Mouse (Mus musculus): ENCODE results near the gene Ubac1. TPM values are rescaled to one million over a fixed set of nuclear protein-coding genes. Genes with fewer than 3 reads are reported as not detected.

Ubac1 gene
- polyA plus RNA-seq, 1 experiment from 2014 or later: 110 TPM

GRCm38 (mm10) chr2:26056226-26056625 is 34.7 kb upstream of the Ubac1 start:
- WGBS: 72% methylated on average over 5 of the region's 5 CpGs
- no peaks in the 10 kb centered on the region for H3K27me3 ChIP-seq (replicated peaks; ENCODE audit: control insufficient read depth, insufficient read depth, low read length)
- no peak overlapping the region for H3K4me3 ChIP-seq (ENCODE audit: low read depth, low read length)
- H3K4me2 ChIP-seq (ENCODE audit: low read depth, low read length): no peak overlapping the region
- H3K4me1 ChIP-seq (ENCODE audit: control insufficient read depth, insufficient read depth, low read length): no peaks in the 10 kb centered on the region
- no peak overlapping the region for H3K9ac ChIP-seq (ENCODE audit: low read depth, low read length)
- no peaks in the 10 kb centered on the region for H3K9me3 ChIP-seq (ENCODE audit: control insufficient read depth, low read length)
- ATAC-seq (ENCODE audit: low read depth) (no peak), DNase-seq (ENCODE audit: low spot score) (no peak)
- H3K27ac ChIP-seq (replicated peaks; ENCODE audit: low read depth, low read length): no peak overlapping the region
- H3K36me3 ChIP-seq (ENCODE audit: control insufficient read depth, insufficient read depth, low read length): peaks cover 9% of the 10 kb centered on the region

- Histone ChIP-seq H3K27ac (replicated peaks; ENCODE audit: low read depth, low read length) (no peak overlapping the region), H3K27me3 (replicated peaks; ENCODE audit: control insufficient read depth, insufficient read depth, low read length) (no peaks in the 10 kb centered on the region), H3K4me3 (ENCODE audit: low read depth, low read length) (no peak overlapping the region), H3K9me3 (ENCODE audit: control insufficient read depth, low read length) (no peaks in the 10 kb centered on the region), H3K4me1 (ENCODE audit: control insufficient read depth, insufficient read depth, low read length) (no peaks in the 10 kb centered on the region), H3K4me2 (ENCODE audit: low read depth, low read length) (no peak overlapping the region), H3K9ac (ENCODE audit: low read depth, low read length) (no peak overlapping the region), H3K36me3 (ENCODE audit: control insufficient read depth, insufficient read depth, low read length) (peaks cover 9% of the 10 kb centered on the region)
- DNase-seq (ENCODE audit: low spot score) (no peak), ATAC-seq (ENCODE audit: low read depth) (no peak)
- 52% methylated on average over 2 of the region's 2 CpGs for WGBS
Observed at GRCm38 (mm10) chr2:26055747-26056102, 34.2 kb upstream of the Ubac1 start.

- no peak overlapping the region for H3K4me3 ChIP-seq (ENCODE audit: low read depth, low read length)
- ATAC-seq (ENCODE audit: low read depth): peak; percentile 79
Observed at GRCm38 (mm10) chr2:26055046-26055746, 33.6 kb upstream of the Ubac1 start.

GRCm38 (mm10) chr2:26052806-26053205 is 31.3 kb upstream of the Ubac1 start:
- Histone ChIP-seq H3K27me3 (replicated peaks; ENCODE audit: control insufficient read depth, insufficient read depth, low read length) (no peaks in the 10 kb centered on the region), H3K9me3 (ENCODE audit: control insufficient read depth, low read length) (no peaks in the 10 kb centered on the region), H3K4me2 (ENCODE audit: low read depth, low read length) (no peak overlapping the region), H3K4me3 (ENCODE audit: low read depth, low read length) (no peak overlapping the region), H3K4me1 (ENCODE audit: control insufficient read depth, insufficient read depth, low read length) (no peaks in the 10 kb centered on the region), H3K36me3 (ENCODE audit: control insufficient read depth, insufficient read depth, low read length) (no peaks in the 10 kb centered on the region), H3K27ac (replicated peaks; ENCODE audit: low read depth, low read length) (no peak overlapping the region), H3K9ac (ENCODE audit: low read depth, low read length) (no peak overlapping the region)
- DNase-seq (ENCODE audit: low spot score) (no peak), ATAC-seq (ENCODE audit: low read depth) (no peak)
- 55% methylated on average over 4 of the region's 4 CpGs for WGBS

More at GRCm38 (mm10) chr2:26055046-26055746, 33.6 kb upstream of the Ubac1 start:
- H3K4me2 ChIP-seq (ENCODE audit: low read depth, low read length): no peak overlapping the region
- H3K27ac ChIP-seq (replicated peaks; ENCODE audit: low read depth, low read length): no peak overlapping the region
- peaks cover 8% of the 10 kb centered on the region for H3K36me3 ChIP-seq (ENCODE audit: control insufficient read depth, insufficient read depth, low read length)
- DNase-seq (ENCODE audit: low spot score): peak; percentile 73
- H3K4me1 ChIP-seq (ENCODE audit: control insufficient read depth, insufficient read depth, low read length): no peaks in the 10 kb centered on the region
- WGBS: 36% methylated on average over 8 of the region's 8 CpGs
- no peaks in the 10 kb centered on the region for H3K27me3 ChIP-seq (replicated peaks; ENCODE audit: control insufficient read depth, insufficient read depth, low read length)
- H3K9ac ChIP-seq (ENCODE audit: low read depth, low read length): no peak overlapping the region
- no peaks in the 10 kb centered on the region for H3K9me3 ChIP-seq (ENCODE audit: control insufficient read depth, low read length)

GRCm38 (mm10) chr2:26048816-26049215 is 27.3 kb upstream of the Ubac1 start:
- no peak overlapping the region for H3K4me3 ChIP-seq (ENCODE audit: low read depth, low read length)
- 63% methylated on average over 5 of the region's 5 CpGs for WGBS

GRCm38 (mm10) chr2:26044216-26044615 is 22.7 kb upstream of the Ubac1 start:
- Histone ChIP-seq H3K27me3 (replicated peaks; ENCODE audit: control insufficient read depth, insufficient read depth, low read length) (no peaks in the 10 kb centered on the region), H3K4me3 (ENCODE audit: low read depth, low read length) (no peak overlapping the region), H3K9me3 (ENCODE audit: control insufficient read depth, low read length) (no peaks in the 10 kb centered on the region), H3K9ac (ENCODE audit: low read depth, low read length) (no peak overlapping the region), H3K4me1 (ENCODE audit: control insufficient read depth, insufficient read depth, low read length) (no peaks in the 10 kb centered on the region), H3K4me2 (ENCODE audit: low read depth, low read length) (no peak overlapping the region), H3K27ac (replicated peaks; ENCODE audit: low read depth, low read length) (no peak overlapping the region), H3K36me3 (ENCODE audit: control insufficient read depth, insufficient read depth, low read length) (no peaks in the 10 kb centered on the region)
- DNase-seq (ENCODE audit: low spot score) (peak; percentile 25), ATAC-seq (ENCODE audit: low read depth) (0 out of 2 replicates have a peak, but pooled peaks have one; percentile 37)
- 72% methylated on average over 9 of the region's 9 CpGs for WGBS

More at GRCm38 (mm10) chr2:26048816-26049215, 27.3 kb upstream of the Ubac1 start:
- no peaks in the 10 kb centered on the region for H3K27me3 ChIP-seq (replicated peaks; ENCODE audit: control insufficient read depth, insufficient read depth, low read length)
- ATAC-seq (ENCODE audit: low read depth) (no peak), DNase-seq (ENCODE audit: low spot score) (no peak)
- H3K27ac ChIP-seq (replicated peaks; ENCODE audit: low read depth, low read length): no peak overlapping the region
- H3K36me3 ChIP-seq (ENCODE audit: control insufficient read depth, insufficient read depth, low read length): no peaks in the 10 kb centered on the region
- H3K4me2 ChIP-seq (ENCODE audit: low read depth, low read length): no peak overlapping the region
- H3K9me3 ChIP-seq (ENCODE audit: control insufficient read depth, low read length): no peaks in the 10 kb centered on the region
- no peaks in the 10 kb centered on the region for H3K4me1 ChIP-seq (ENCODE audit: control insufficient read depth, insufficient read depth, low read length)
- no peak overlapping the region for H3K9ac ChIP-seq (ENCODE audit: low read depth, low read length)

GRCm38 (mm10) chr2:26042603-26043002 is 21.1 kb upstream of the Ubac1 start:
- Histone ChIP-seq H3K9me3 (ENCODE audit: control insufficient read depth, low read length) (no peaks in the 10 kb centered on the region), H3K27ac (replicated peaks; ENCODE audit: low read depth, low read length) (no peak overlapping the region), H3K4me2 (ENCODE audit: low read depth, low read length) (no peak overlapping the region), H3K4me3 (ENCODE audit: low read depth, low read length) (no peak overlapping the region), H3K4me1 (ENCODE audit: control insufficient read depth, insufficient read depth, low read length) (no peaks in the 10 kb centered on the region), H3K9ac (ENCODE audit: low read depth, low read length) (no peak overlapping the region), H3K27me3 (replicated peaks; ENCODE audit: control insufficient read depth, insufficient read depth, low read length) (no peaks in the 10 kb centered on the region), H3K36me3 (ENCODE audit: control insufficient read depth, insufficient read depth, low read length) (no peaks in the 10 kb centered on the region)
- WGBS: 79% methylated on average over 3 of the region's 3 CpGs
- DNase-seq (ENCODE audit: low spot score) (no peak), ATAC-seq (ENCODE audit: low read depth) (no peak)

GRCm38 (mm10) chr2:26041163-26041810 is 19.7 kb upstream of the Ubac1 start:
- ATAC-seq (ENCODE audit: low read depth) (no peak), DNase-seq (ENCODE audit: low spot score) (no peak)
- no peak overlapping the region for H3K4me3 ChIP-seq (ENCODE audit: low read depth, low read length)
- no peak overlapping the region for H3K4me2 ChIP-seq (ENCODE audit: low read depth, low read length)
- no peaks in the 10 kb centered on the region for H3K9me3 ChIP-seq (ENCODE audit: control insufficient read depth, low read length)
- WGBS: 63% methylated on average over 14 of the region's 14 CpGs
- H3K9ac ChIP-seq (ENCODE audit: low read depth, low read length): no peak overlapping the region
- no peak overlapping the region for H3K27ac ChIP-seq (replicated peaks; ENCODE audit: low read depth, low read length)
- no peaks in the 10 kb centered on the region for H3K27me3 ChIP-seq (replicated peaks; ENCODE audit: control insufficient read depth, insufficient read depth, low read length)
- no peaks in the 10 kb centered on the region for H3K36me3 ChIP-seq (ENCODE audit: control insufficient read depth, insufficient read depth, low read length)
- H3K4me1 ChIP-seq (ENCODE audit: control insufficient read depth, insufficient read depth, low read length): no peaks in the 10 kb centered on the region

GRCm38 (mm10) chr2:26039951-26040350 is 18.4 kb upstream of the Ubac1 start:
- Histone ChIP-seq H3K4me3 (ENCODE audit: low read depth, low read length) (no peak overlapping the region), H3K27me3 (replicated peaks; ENCODE audit: control insufficient read depth, insufficient read depth, low read length) (no peaks in the 10 kb centered on the region), H3K36me3 (ENCODE audit: control insufficient read depth, insufficient read depth, low read length) (no peaks in the 10 kb centered on the region), H3K4me1 (ENCODE audit: control insufficient read depth, insufficient read depth, low read length) (no peaks in the 10 kb centered on the region), H3K4me2 (ENCODE audit: low read depth, low read length) (no peak overlapping the region), H3K9me3 (ENCODE audit: control insufficient read depth, low read length) (no peaks in the 10 kb centered on the region), H3K9ac (ENCODE audit: low read depth, low read length) (no peak overlapping the region), H3K27ac (replicated peaks; ENCODE audit: low read depth, low read length) (no peak overlapping the region)
- ATAC-seq (ENCODE audit: low read depth) (no peak), DNase-seq (ENCODE audit: low spot score) (no peak)
- 57% methylated on average over 14 of the region's 14 CpGs for WGBS

All from embryonic facial prominence, embryonic 14.5 days (tissue).